Mouse (Mus musculus): ENCODE measurements at regions not wholly inside any gene's neighbourhood (a gene's known extent, or its start where the extent isn't known, plus 50 kb on each side); places are given as distances from the start of the nearest gene placed in this dataset.

GRCm38 (mm10) chr2:162718466-162718865 is 57.5 kb upstream of the Ptprt start:
- no peaks in the 10 kb centered on the region for H3K36me3 ChIP-seq
- ATAC-seq (ENCODE audit: insufficient number of reproducible peaks, insufficient read depth, low FRiP score, low TSS enrichment) = no peak
- H3K27ac ChIP-seq = no peak overlapping the region
- no peak overlapping the region for H3K4me2 ChIP-seq (replicated peaks)
- 71% methylated on average over 7 of the region's 7 CpGs for WGBS
- no peaks in the 10 kb centered on the region for H3K27me3 ChIP-seq
- no peak overlapping the region for H3K4me3 ChIP-seq
- no peaks in the 10 kb centered on the region for H3K4me1 ChIP-seq
- no peaks in the 10 kb centered on the region for H3K9me3 ChIP-seq
- no peak overlapping the region for H3K9ac ChIP-seq

- Histone ChIP-seq H3K4me3 (no peak overlapping the region), H3K27ac (no peak overlapping the region), H3K36me3 (no peaks in the 10 kb centered on the region), H3K4me2 (replicated peaks) (no peak overlapping the region), H3K9me3 (no peaks in the 10 kb centered on the region), H3K9ac (no peak overlapping the region), H3K27me3 (no peaks in the 10 kb centered on the region), H3K4me1 (no peaks in the 10 kb centered on the region)
- ATAC-seq (ENCODE audit: insufficient number of reproducible peaks, insufficient read depth, low FRiP score, low TSS enrichment) = no peak
- 84% methylated on average over 8 of the region's 8 CpGs for WGBS
Observed at GRCm38 (mm10) chr2:162714976-162715375, 54.0 kb upstream of the Ptprt start.

GRCm38 (mm10) chr2:162712972-162713371 is 52.0 kb upstream of the Ptprt start:
- WGBS = 67% methylated on average over 1 of the region's 1 CpGs
- Histone ChIP-seq H3K9ac (no peak overlapping the region), H3K27ac (no peak overlapping the region), H3K4me3 (no peak overlapping the region), H3K4me1 (no peaks in the 10 kb centered on the region), H3K4me2 (replicated peaks) (no peak overlapping the region), H3K36me3 (no peaks in the 10 kb centered on the region), H3K27me3 (no peaks in the 10 kb centered on the region), H3K9me3 (no peaks in the 10 kb centered on the region)
- no peak for ATAC-seq (ENCODE audit: insufficient number of reproducible peaks, insufficient read depth, low FRiP score, low TSS enrichment)

- Histone ChIP-seq H3K9ac (no peak overlapping the region), H3K36me3 (no peaks in the 10 kb centered on the region), H3K4me2 (replicated peaks) (no peak overlapping the region), H3K27ac (no peak overlapping the region), H3K4me3 (no peak overlapping the region), H3K9me3 (no peaks in the 10 kb centered on the region), H3K27me3 (no peaks in the 10 kb centered on the region), H3K4me1 (no peaks in the 10 kb centered on the region)
- no peak for ATAC-seq (ENCODE audit: insufficient number of reproducible peaks, insufficient read depth, low FRiP score, low TSS enrichment)
- 82% methylated on average over 9 of the region's 9 CpGs for WGBS
Observed at GRCm38 (mm10) chr2:162712394-162712793, 51.4 kb upstream of the Ptprt start.
